Mouse (Mus musculus): ENCODE measurements around the gene Zfp617. TPM values are rescaled to one million over a fixed set of nuclear protein-coding genes. Genes with fewer than 3 reads are reported as not detected.
"Not testable (repeated sequence)": the region's sequence is repeated elsewhere in the genome, so short reads cannot be mapped to it uniquely, and the experiment has no call there.

Zfp617 gene
- polyA plus RNA-seq (2015; fragmentation: Nextera tagmentation; extraction: Ambion mirVana): 25.7 and 29.1 TPM in 2 replicates

DNA sequence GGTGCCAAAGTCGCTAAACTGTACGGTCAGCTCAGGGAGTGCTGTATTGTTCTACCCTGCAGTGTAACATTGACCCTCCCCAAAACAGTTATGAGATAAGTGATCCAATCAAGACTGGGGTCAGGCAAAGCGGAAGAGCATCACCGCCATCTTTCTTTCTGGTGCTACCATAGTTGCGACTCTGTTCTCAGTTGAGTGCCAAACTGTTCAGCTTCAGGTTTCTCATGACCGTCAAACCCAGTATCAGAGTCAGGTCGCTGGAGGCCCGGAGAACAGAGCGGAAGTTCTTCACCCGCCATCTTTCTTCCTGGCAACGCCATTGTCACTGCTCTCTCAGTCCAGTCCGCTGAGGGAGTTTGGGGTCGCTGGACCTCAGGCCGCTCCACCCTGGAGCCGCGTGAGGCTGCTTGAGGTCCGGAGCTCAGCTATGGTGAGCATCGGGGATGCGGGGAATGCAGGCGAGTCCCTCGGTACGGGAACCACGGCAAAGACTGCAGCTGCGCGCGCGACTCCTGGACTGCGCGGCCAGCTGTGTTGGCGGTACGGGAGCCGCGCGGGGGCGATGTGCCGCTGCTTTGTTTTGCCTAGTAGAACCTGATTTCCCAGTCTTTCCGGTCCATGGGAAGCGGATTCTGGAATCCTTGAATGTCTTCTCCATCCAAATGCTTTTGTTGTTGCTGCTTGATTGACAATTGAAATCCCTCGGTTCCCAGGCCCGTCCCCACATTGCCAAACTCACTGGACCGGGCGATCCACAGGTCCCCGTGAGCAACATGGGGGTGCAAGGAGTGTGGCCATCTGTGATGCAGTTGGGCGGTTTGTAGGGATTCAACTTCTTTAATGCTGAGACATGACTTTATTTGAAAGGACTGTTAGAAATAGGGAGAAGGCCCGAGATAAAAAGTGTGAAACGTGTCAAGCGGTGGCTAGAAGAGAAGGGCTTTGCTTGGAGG is at the start of gene Zfp617, which contains the start of gene Zfp882:
Zfp617 (plus strand) TSS at position 327 of the 953 bp plus-strand sequence.
Zfp882 (plus strand) TSS at position 300 of the 953 bp plus-strand sequence.
- no peaks in the 10 kb centered on the region for H3K4me1 ChIP-seq (ENCODE audit: insufficient read depth, low read length)
- peak within 1 kb of the TSS; percentile 63 for H3K4me3 ChIP-seq (ENCODE audit: low read length)
- 0 out of 2 replicates have a peak, but pooled peaks cover 5% of the 10 kb centered on the region for H3K9me3 ChIP-seq (ENCODE audit: low read length)
- H3K9ac ChIP-seq (replicated peaks; ENCODE audit: low read length): peak within 1 kb of the TSS; percentile 86
- 5% methylated on average over 47 of the region's 47 CpGs for WGBS
- no peaks in the 10 kb centered on the region for H3K27me3 ChIP-seq (ENCODE audit: insufficient read depth, low read length)
- H3K4me2 ChIP-seq (replicated peaks; ENCODE audit: low read depth, low read length): peak within 1 kb of the TSS; percentile 42
- peak within 1 kb of the TSS; percentile 97 for H3K27ac ChIP-seq (ENCODE audit: low read length)
- ATAC-seq (ENCODE audit: low FRiP score, low TSS enrichment): peak; percentile 96
- peaks cover 2% of the 10 kb centered on the region; the same call in 1 of the 2 replicates for H3K36me3 ChIP-seq (ENCODE audit: insufficient read depth, low read length)

DNA sequence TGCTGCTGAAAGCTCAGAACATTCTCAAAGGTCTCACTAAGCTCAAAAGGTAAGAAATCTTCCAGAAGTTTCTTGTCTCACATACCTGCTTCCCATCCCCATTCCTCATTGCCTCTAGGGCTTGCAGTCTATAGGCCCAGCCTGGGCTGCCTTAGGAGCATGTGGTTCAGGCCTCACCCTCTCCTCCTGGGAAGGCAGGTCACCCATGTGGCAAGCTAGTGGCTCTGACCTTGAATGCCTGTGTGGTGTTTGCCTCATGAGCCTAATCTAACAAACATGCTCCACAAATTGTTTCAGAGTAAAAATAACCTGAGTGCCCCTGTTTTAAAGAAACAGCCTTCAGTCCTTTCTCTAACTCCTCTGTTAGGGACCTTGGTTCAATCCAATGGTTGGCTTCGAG is 46.9 kb upstream of the Zfp617 start:
- WGBS: 63% methylated on average over 1 of the region's 1 CpGs
- H3K4me1 ChIP-seq (ENCODE audit: insufficient read depth, low read length); H3K4me2 ChIP-seq (replicated peaks; ENCODE audit: low read depth, low read length); H3K27ac ChIP-seq (ENCODE audit: low read length); H3K36me3 ChIP-seq (ENCODE audit: insufficient read depth, low read length); H3K9me3 ChIP-seq (ENCODE audit: low read length); H3K4me3 ChIP-seq (ENCODE audit: low read length); ATAC-seq (ENCODE audit: low FRiP score, low TSS enrichment); H3K9ac ChIP-seq (replicated peaks; ENCODE audit: low read length); H3K27me3 ChIP-seq (ENCODE audit: insufficient read depth, low read length): not testable (repeated sequence)

GRCm38 (mm10) chr8:71862038-71862437 is 46.4 kb upstream of the Zfp617 start:
- not testable (repeated sequence) for H3K4me2 ChIP-seq (replicated peaks; ENCODE audit: low read depth, low read length); ATAC-seq (ENCODE audit: low FRiP score, low TSS enrichment); H3K9me3 ChIP-seq (ENCODE audit: low read length); H3K4me3 ChIP-seq (ENCODE audit: low read length); H3K27me3 ChIP-seq (ENCODE audit: insufficient read depth, low read length); H3K9ac ChIP-seq (replicated peaks; ENCODE audit: low read length); H3K27ac ChIP-seq (ENCODE audit: low read length); H3K36me3 ChIP-seq (ENCODE audit: insufficient read depth, low read length); H3K4me1 ChIP-seq (ENCODE audit: insufficient read depth, low read length)

- ATAC-seq (ENCODE audit: low FRiP score, low TSS enrichment): peak; percentile 97
- Histone ChIP-seq H3K9ac (replicated peaks; ENCODE audit: low read length) (peak within 1 kb of the TSS; percentile 90), H3K36me3 (ENCODE audit: insufficient read depth, low read length) (peaks cover 21% of the 10 kb centered on the region), H3K27me3 (ENCODE audit: insufficient read depth, low read length) (no peaks in the 10 kb centered on the region), H3K4me1 (ENCODE audit: insufficient read depth, low read length) (0 out of 2 replicates have a peak, but pooled peaks cover 3% of the 10 kb centered on the region), H3K4me3 (ENCODE audit: low read length) (peak within 1 kb of the TSS; percentile 77), H3K4me2 (replicated peaks; ENCODE audit: low read depth, low read length) (peak within 1 kb of the TSS; percentile 92), H3K9me3 (ENCODE audit: low read length) (peaks cover 21% of the 10 kb centered on the region), H3K27ac (ENCODE audit: low read length) (peak within 1 kb of the TSS; percentile 65)
- 7% methylated on average over 45 of the region's 45 CpGs for WGBS
Observed at GRCm38 (mm10) chr8:71881618-71882274, 26.7 kb upstream of the Zfp617 start, which contains the start of gene Zfp709. Zfp709 (plus strand) TSS chr8:71882019.

DNA sequence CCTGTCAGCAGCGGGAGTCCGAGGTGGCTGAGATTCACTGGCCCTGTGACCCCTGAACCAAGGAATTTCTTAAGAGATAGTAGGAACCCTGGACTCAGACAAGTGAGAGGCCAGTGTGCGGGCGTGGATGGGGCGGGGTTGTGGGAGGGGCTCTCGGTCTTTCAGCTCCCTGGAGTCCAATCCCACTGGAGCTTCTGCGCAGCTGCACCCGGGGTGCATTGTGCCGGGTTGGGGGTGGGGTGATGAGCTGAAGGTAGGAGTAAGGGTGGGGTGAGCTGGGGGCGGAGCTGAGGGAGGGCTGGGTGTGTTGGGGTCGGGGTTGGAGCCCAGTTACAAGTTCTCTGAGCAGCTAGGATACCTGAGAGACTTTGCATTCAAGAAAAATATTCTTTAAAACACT is 7.8 kb upstream of the Zfp617 start:
- not testable (repeated sequence) for H3K9ac ChIP-seq (replicated peaks; ENCODE audit: low read length); H3K4me1 ChIP-seq (ENCODE audit: insufficient read depth, low read length); H3K27ac ChIP-seq (ENCODE audit: low read length); H3K27me3 ChIP-seq (ENCODE audit: insufficient read depth, low read length); H3K4me3 ChIP-seq (ENCODE audit: low read length); H3K36me3 ChIP-seq (ENCODE audit: insufficient read depth, low read length); ATAC-seq (ENCODE audit: low FRiP score, low TSS enrichment); H3K4me2 ChIP-seq (replicated peaks; ENCODE audit: low read depth, low read length); H3K9me3 ChIP-seq (ENCODE audit: low read length)
- WGBS: 44% methylated on average over 9 of the region's 11 CpGs

DNA sequence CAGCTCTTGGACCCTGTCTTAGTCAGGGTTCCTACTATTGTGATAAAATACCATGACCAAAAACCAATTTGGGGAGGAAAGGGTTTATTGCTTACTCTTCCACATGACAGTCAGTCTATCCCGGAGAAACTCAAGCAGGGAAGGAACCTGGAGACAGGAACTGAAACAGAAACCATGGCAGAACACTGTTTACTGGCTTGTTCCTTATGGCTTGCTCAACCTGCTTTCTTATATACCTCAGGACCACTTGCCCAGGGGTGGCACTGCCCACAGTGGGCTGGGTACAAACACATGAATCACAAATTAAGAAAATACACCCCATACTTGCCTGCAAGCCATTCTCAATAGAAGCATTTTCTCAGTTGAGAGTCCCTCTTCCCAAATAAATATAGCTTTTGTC is 5.4 kb upstream of the Zfp617 start:
- 45% methylated on average over 1 of the region's 1 CpGs for WGBS

GRCm38 (mm10) chr8:71906809-71907208 is 1.6 kb upstream of the Zfp617 start:
- H3K27ac ChIP-seq (ENCODE audit: low read length): no peak overlapping the region
- no peak overlapping the region for H3K9ac ChIP-seq (replicated peaks; ENCODE audit: low read length)
- H3K36me3 ChIP-seq (ENCODE audit: insufficient read depth, low read length): no peaks in the 10 kb centered on the region
- H3K4me2 ChIP-seq (replicated peaks; ENCODE audit: low read depth, low read length): no peak overlapping the region
- peaks cover 8% of the 10 kb centered on the region; the same call in 1 of the 2 replicates for H3K9me3 ChIP-seq (ENCODE audit: low read length)
- ATAC-seq (ENCODE audit: low FRiP score, low TSS enrichment): no peak
- 100% methylated on average over 1 of the region's 1 CpGs for WGBS
- H3K4me1 ChIP-seq (ENCODE audit: insufficient read depth, low read length): no peaks in the 10 kb centered on the region
- H3K4me3 ChIP-seq (ENCODE audit: low read length): no peak overlapping the region
- no peaks in the 10 kb centered on the region for H3K27me3 ChIP-seq (ENCODE audit: insufficient read depth, low read length)

More for the DNA sequence above, 5.4 kb upstream of the Zfp617 start:
- H3K4me3 ChIP-seq (ENCODE audit: low read length); H3K27me3 ChIP-seq (ENCODE audit: insufficient read depth, low read length); H3K9me3 ChIP-seq (ENCODE audit: low read length); H3K4me1 ChIP-seq (ENCODE audit: insufficient read depth, low read length); H3K27ac ChIP-seq (ENCODE audit: low read length); H3K4me2 ChIP-seq (replicated peaks; ENCODE audit: low read depth, low read length); H3K9ac ChIP-seq (replicated peaks; ENCODE audit: low read length); H3K36me3 ChIP-seq (ENCODE audit: insufficient read depth, low read length); ATAC-seq (ENCODE audit: low FRiP score, low TSS enrichment): not testable (repeated sequence)

GRCm38 (mm10) chr8:71907798-71908257 is 607 bp upstream of the Zfp617 start:
- Histone ChIP-seq H3K27me3 (ENCODE audit: insufficient read depth, low read length) (no peaks in the 10 kb centered on the region), H3K36me3 (ENCODE audit: insufficient read depth, low read length) (no peaks in the 10 kb centered on the region), H3K4me2 (replicated peaks; ENCODE audit: low read depth, low read length) (peak overlapping the region; percentile 42), H3K9me3 (ENCODE audit: low read length) (0 out of 2 replicates have a peak, but pooled peaks cover 5% of the 10 kb centered on the region), H3K4me1 (ENCODE audit: insufficient read depth, low read length) (no peaks in the 10 kb centered on the region), H3K27ac (ENCODE audit: low read length) (peak overlapping the region; percentile 97), H3K4me3 (ENCODE audit: low read length) (peak overlapping the region; percentile 63), H3K9ac (replicated peaks; ENCODE audit: low read length) (no peak overlapping the region)
- no peak for ATAC-seq (ENCODE audit: low FRiP score, low TSS enrichment)
- 94% methylated on average over 5 of the region's 5 CpGs for WGBS

DNA sequence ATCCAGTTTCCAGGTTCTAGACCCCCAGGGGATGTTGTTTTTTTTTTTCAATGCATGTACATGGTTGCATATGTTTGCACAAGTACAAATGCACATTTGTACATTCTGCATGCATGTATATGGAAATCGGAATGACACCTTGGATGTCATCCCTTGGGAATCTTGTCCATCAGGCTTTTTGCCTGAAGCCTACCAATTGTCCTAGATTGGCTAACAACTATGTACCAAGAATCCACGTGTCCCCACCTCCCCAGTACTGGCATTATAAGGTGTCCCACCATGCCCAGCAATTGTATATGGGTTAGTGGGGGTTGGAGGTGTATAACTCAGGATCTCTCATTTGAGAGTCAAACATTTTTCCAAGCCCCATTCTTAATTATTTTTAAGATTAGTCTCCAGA is 3.9 kb downstream of the Zfp617 start:
- Histone ChIP-seq H3K9me3 (ENCODE audit: low read length) (0 out of 2 replicates have a peak, but pooled peaks cover 5% of the 10 kb centered on the region), H3K4me1 (ENCODE audit: insufficient read depth, low read length) (no peaks in the 10 kb centered on the region), H3K27me3 (ENCODE audit: insufficient read depth, low read length) (no peaks in the 10 kb centered on the region), H3K27ac (ENCODE audit: low read length) (no peak overlapping the region), H3K4me2 (replicated peaks; ENCODE audit: low read depth, low read length) (no peak overlapping the region), H3K36me3 (ENCODE audit: insufficient read depth, low read length) (peaks cover 29% of the 10 kb centered on the region), H3K9ac (replicated peaks; ENCODE audit: low read length) (no peak overlapping the region), H3K4me3 (ENCODE audit: low read length) (no peak overlapping the region)
- 88% methylated on average over 2 of the region's 2 CpGs for WGBS
- ATAC-seq (ENCODE audit: low FRiP score, low TSS enrichment): no peak

Data from kidney, embryonic 16.5 days (tissue).